Mouse (Mus musculus): ENCODE data around the gene Frk. TPM values are rescaled to one million over a fixed set of nuclear protein-coding genes. Genes with fewer than 3 reads are reported as not detected.
A peak's percentile ranks its signal among the peaks of the same experiment; 100 is the strongest.
"Not testable (repeated sequence)": the region's sequence is repeated elsewhere in the genome, so short reads cannot be mapped to it uniquely, and the experiment has no call there.

Frk gene
- polyA plus RNA-seq (2012; rRNA removed): 2.9 and 3.6 TPM in 2 replicates
- polyA plus RNA-seq (2014; fragmentation: Nextera tagmentation; extraction: Ambion mirVana): 7.4 and 10.9 TPM in 2 replicates

- Histone ChIP-seq H3K9me3 (ENCODE audit: control insufficient read depth, low read length) (no peaks in the 10 kb centered on the region), H3K4me2 (replicated peaks; ENCODE audit: low read depth, low read length, severe bottlenecking) (peak within 1 kb of the TSS; percentile 55), H3K36me3 (ENCODE audit: control insufficient read depth, insufficient read depth, low read length) (no peaks in the 10 kb centered on the region), H3K4me3 (replicated peaks; ENCODE audit: low read length) (peak within 1 kb of the TSS; percentile 39), H3K27me3 (ENCODE audit: control insufficient read depth, insufficient read depth, low read length) (no peaks in the 10 kb centered on the region), H3K27ac (replicated peaks; ENCODE audit: low read depth, low read length) (peak within 1 kb of the TSS; percentile 76), H3K4me1 (ENCODE audit: control insufficient read depth, insufficient read depth, low read length) (no peaks in the 10 kb centered on the region), H3K9ac (ENCODE audit: low read depth, low read length, severe bottlenecking) (peak within 1 kb of the TSS; percentile 59)
- peak; percentile 80 for ATAC-seq (ENCODE audit: low FRiP score, low read depth)
- DNase-seq (ENCODE audit: low spot score): peak; percentile 26
- TF ChIP-seq POLR2A (IDR thresholded peaks at IDR 0.05; ENCODE audit: borderline replicate concordance, extremely low read depth, insufficient read depth, insufficient read length): no peak
- WGBS: 13% methylated on average over 11 of the region's 11 CpGs
Observed at GRCm38 (mm10) chr10:34483297-34484013, at the start of gene Frk. Gene Frk (plus strand): TSS chr10:34483399.

- not testable (repeated sequence) for DNase-seq (ENCODE audit: low spot score); H3K27ac ChIP-seq (replicated peaks; ENCODE audit: low read depth, low read length); H3K4me3 ChIP-seq (replicated peaks; ENCODE audit: low read length); H3K27me3 ChIP-seq (ENCODE audit: control insufficient read depth, insufficient read depth, low read length); ATAC-seq (ENCODE audit: low FRiP score, low read depth); H3K4me1 ChIP-seq (ENCODE audit: control insufficient read depth, insufficient read depth, low read length); H3K9me3 ChIP-seq (ENCODE audit: control insufficient read depth, low read length); H3K36me3 ChIP-seq (ENCODE audit: control insufficient read depth, insufficient read depth, low read length); H3K9ac ChIP-seq (ENCODE audit: low read depth, low read length, severe bottlenecking); H3K4me2 ChIP-seq (replicated peaks; ENCODE audit: low read depth, low read length, severe bottlenecking)
- 95% methylated on average over 6 of the region's 14 CpGs for WGBS
Observed at GRCm38 (mm10) chr10:34434191-34434590, 49.0 kb upstream of the Frk start.

DNA sequence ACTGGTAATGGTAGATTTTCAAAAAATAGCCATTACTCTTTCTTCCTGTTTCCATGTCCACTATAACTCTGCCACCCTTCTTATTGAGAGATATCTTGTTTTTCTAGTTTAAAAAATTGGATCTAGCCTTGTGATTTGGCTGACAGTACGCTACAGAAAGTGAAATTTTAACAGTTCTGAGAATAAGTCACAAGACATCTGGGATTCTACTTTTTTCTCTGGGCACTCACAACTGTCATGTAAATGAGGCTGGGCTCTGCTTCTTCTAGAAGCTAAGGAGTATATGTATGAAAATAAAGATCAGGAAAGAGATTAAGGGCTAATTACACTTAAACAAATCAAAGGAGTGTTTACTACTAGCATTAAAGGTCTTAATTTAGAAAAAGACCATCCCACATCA lies 33.7 kb upstream of the Frk start:
- DNase-seq (ENCODE audit: low spot score) (no peak), ATAC-seq (ENCODE audit: low FRiP score, low read depth) (no peak)
- H3K9me3 ChIP-seq (ENCODE audit: control insufficient read depth, low read length): no peaks in the 10 kb centered on the region
- no peaks in the 10 kb centered on the region for H3K4me1 ChIP-seq (ENCODE audit: control insufficient read depth, insufficient read depth, low read length)
- TF ChIP-seq POLR2A (IDR thresholded peaks at IDR 0.05; ENCODE audit: borderline replicate concordance, extremely low read depth, insufficient read depth, insufficient read length): no peak
- H3K9ac ChIP-seq (ENCODE audit: low read depth, low read length, severe bottlenecking): no peak overlapping the region
- H3K36me3 ChIP-seq (ENCODE audit: control insufficient read depth, insufficient read depth, low read length): no peaks in the 10 kb centered on the region
- no peak overlapping the region for H3K4me2 ChIP-seq (replicated peaks; ENCODE audit: low read depth, low read length, severe bottlenecking)
- WGBS: 76% methylated on average over 1 of the region's 1 CpGs
- no peaks in the 10 kb centered on the region for H3K27me3 ChIP-seq (ENCODE audit: control insufficient read depth, insufficient read depth, low read length)
- no peak overlapping the region for H3K4me3 ChIP-seq (replicated peaks; ENCODE audit: low read length)
- no peak overlapping the region for H3K27ac ChIP-seq (replicated peaks; ENCODE audit: low read depth, low read length)

DNA sequence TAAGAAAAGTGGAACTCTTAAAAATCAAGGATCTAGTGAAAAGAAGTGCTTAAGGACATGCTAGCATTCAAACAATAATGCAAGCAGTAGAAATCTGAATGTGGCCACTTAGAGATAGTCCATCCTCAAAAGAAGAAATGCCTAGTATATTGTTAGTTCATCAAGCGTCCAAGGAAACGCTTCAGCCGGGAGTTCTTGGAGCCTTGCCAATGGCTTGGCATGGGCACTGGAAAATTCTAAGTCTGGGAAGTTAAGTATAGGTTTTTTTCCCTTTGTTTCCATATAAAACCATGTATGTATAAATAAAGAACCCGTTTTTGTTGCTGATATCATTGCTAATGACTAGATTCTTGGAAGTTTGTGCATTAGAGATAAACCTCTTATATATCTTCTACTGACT lies 21.7 kb upstream of the Frk start:
- H3K9me3 ChIP-seq (ENCODE audit: control insufficient read depth, low read length): no peaks in the 10 kb centered on the region
- 34% methylated on average over 4 of the region's 4 CpGs for WGBS
- DNase-seq (ENCODE audit: low spot score) (peak; percentile 27), ATAC-seq (ENCODE audit: low FRiP score, low read depth) (no peak)
- TF ChIP-seq POLR2A (IDR thresholded peaks at IDR 0.05; ENCODE audit: borderline replicate concordance, extremely low read depth, insufficient read depth, insufficient read length): no peak
- H3K4me1 ChIP-seq (ENCODE audit: control insufficient read depth, insufficient read depth, low read length): no peaks in the 10 kb centered on the region
- H3K4me2 ChIP-seq (replicated peaks; ENCODE audit: low read depth, low read length, severe bottlenecking): no peak overlapping the region
- no peak overlapping the region for H3K4me3 ChIP-seq (replicated peaks; ENCODE audit: low read length)
- H3K36me3 ChIP-seq (ENCODE audit: control insufficient read depth, insufficient read depth, low read length): no peaks in the 10 kb centered on the region
- H3K27me3 ChIP-seq (ENCODE audit: control insufficient read depth, insufficient read depth, low read length): no peaks in the 10 kb centered on the region
- no peak overlapping the region for H3K9ac ChIP-seq (ENCODE audit: low read depth, low read length, severe bottlenecking)
- no peak overlapping the region for H3K27ac ChIP-seq (replicated peaks; ENCODE audit: low read depth, low read length)

DNA sequence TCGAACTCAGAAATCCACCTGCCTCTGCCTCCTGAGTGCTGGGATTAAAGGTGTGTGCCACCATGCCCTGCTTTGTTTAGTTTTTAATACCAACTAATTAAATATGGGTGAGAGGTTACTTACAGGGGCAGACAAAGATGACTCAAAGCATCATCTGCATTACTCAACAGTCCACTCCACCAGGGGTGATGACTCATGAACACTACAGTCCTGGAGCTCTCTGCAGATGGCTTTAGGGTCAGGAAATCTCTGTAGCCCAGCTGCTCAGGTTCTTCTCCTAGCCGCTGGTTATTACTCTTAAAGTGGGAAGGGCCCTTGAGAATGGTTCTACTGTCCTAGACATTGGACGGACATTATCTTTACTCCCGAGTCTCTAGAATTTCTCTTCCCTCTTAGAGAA lies 18.9 kb upstream of the Frk start:
- WGBS: 88% methylated on average over 4 of the region's 4 CpGs
- TF ChIP-seq POLR2A (IDR thresholded peaks at IDR 0.05; ENCODE audit: borderline replicate concordance, extremely low read depth, insufficient read depth, insufficient read length): no peak
- no peak for ATAC-seq (ENCODE audit: low FRiP score, low read depth)
- no peaks in the 10 kb centered on the region for H3K36me3 ChIP-seq (ENCODE audit: control insufficient read depth, insufficient read depth, low read length)
- no peaks in the 10 kb centered on the region for H3K9me3 ChIP-seq (ENCODE audit: control insufficient read depth, low read length)
- H3K4me1 ChIP-seq (ENCODE audit: control insufficient read depth, insufficient read depth, low read length): no peaks in the 10 kb centered on the region
- DNase-seq (ENCODE audit: low spot score): no peak
- no peak overlapping the region for H3K4me2 ChIP-seq (replicated peaks; ENCODE audit: low read depth, low read length, severe bottlenecking)
- H3K27me3 ChIP-seq (ENCODE audit: control insufficient read depth, insufficient read depth, low read length): no peaks in the 10 kb centered on the region
- H3K27ac ChIP-seq (replicated peaks; ENCODE audit: low read depth, low read length): no peak overlapping the region
- no peak overlapping the region for H3K4me3 ChIP-seq (replicated peaks; ENCODE audit: low read length)
- no peak overlapping the region for H3K9ac ChIP-seq (ENCODE audit: low read depth, low read length, severe bottlenecking)

Measured in limb, embryonic 14.5 days (tissue).